Mouse (Mus musculus): ENCODE data around the gene Hnrnpc.

DNA sequence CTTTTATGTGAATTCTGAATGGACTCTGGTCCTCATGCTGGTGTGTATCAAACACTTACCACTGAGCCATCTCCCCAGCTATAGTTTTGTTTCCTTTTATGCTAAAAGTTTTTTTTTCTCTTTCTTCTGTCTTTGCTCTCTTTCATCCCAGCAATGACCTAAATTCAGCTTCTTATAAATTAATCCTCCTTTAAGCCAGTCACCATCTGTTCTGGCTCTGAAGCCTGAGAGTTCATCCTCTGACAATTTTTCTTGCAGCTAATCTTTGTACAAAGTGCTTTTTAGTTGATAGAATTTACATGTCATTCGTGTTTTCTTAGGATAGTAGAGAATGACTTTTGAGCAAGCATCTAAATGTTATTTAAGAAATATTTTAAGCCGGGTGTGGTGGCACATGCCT, 4.2 kb upstream of the Hnrnpc start:
- TF ChIP-seq POLR2A (IDR thresholded peaks at IDR 0.05; ENCODE audit: low read depth, low read length), result no peak
- no peak for TF ChIP-seq ELF1 (IDR thresholded peaks at IDR 0.05; ENCODE audit: low read depth, low read length)
- no peak for TF ChIP-seq MAZ (IDR thresholded peaks at IDR 0.05; ENCODE audit: low read depth, low read length)
- TF ChIP-seq CTCF (conservative IDR thresholded peaks at IDR 0.05 in 1 of 2, IDR thresholded peaks at IDR 0.05 in 1 of 2; ENCODE audit: low read depth in 2 of 2, low read length in 2 of 2), result no peak
- no peak for TF ChIP-seq MXI1 (IDR thresholded peaks at IDR 0.05; ENCODE audit: low read depth, low read length)
- no peak for TF ChIP-seq GABPA (IDR thresholded peaks at IDR 0.05; ENCODE audit: insufficient replicate concordance, low read depth, low read length)

All from CH12.LX (cell line).